Mouse (Mus musculus): ENCODE measurements at regions not wholly inside any gene's neighbourhood (a gene's known extent, or its start where the extent isn't known, plus 50 kb on each side); places are given as distances from the start of the nearest gene placed in this dataset.

GRCm38 (mm10) chr14:76804447-76805150 lies 232.0 kb upstream of the Ccdc122 start:
- Histone ChIP-seq H3K4me3 (ENCODE audit: control insufficient read depth in 1 of 2, insufficient read depth in 1 of 2, low read depth in 1 of 2, low read length in 2 of 2) (no peak overlapping the region), H3K27ac (replicated peaks in 1 of 2; ENCODE audit: control insufficient read depth in 1 of 2, insufficient read depth in 1 of 2, low read depth in 2 of 2, low read length in 2 of 2) (peak overlapping the region; percentile 69 to 71), H3K36me3 (ENCODE audit: control insufficient read depth, insufficient read depth, low read length) (no peaks in the 10 kb centered on the region), H3K9me3 (ENCODE audit: control insufficient read depth, low read length) (0 out of 2 replicates have a peak, but pooled peaks cover 2% of the 10 kb centered on the region), H3K4me1 (ENCODE audit: control insufficient read depth in 2 of 2, insufficient read depth in 2 of 2, low read length in 2 of 2) (peaks cover 8 to 19% of the 10 kb centered on the region in 2 experiments), H3K27me3 (ENCODE audit: control insufficient read depth, insufficient read depth, low read length) (no peaks in the 10 kb centered on the region), H3K9ac (ENCODE audit: low read length) (0 out of 2 replicates have a peak overlapping the region, but pooled peaks have one; percentile 25), H3K4me2 (ENCODE audit: low read length) (no peak overlapping the region)
- ATAC-seq (ENCODE audit: insufficient number of reproducible peaks, insufficient read depth, low FRiP score, low read depth), result 0 out of 2 replicates have a peak, but pooled peaks have one; percentile 47
- 37% methylated on average over 6 of the region's 6 CpGs for WGBS

- Histone ChIP-seq H3K27ac (replicated peaks in 1 of 2; ENCODE audit: control insufficient read depth in 1 of 2, insufficient read depth in 1 of 2, low read depth in 2 of 2, low read length in 2 of 2) (no peak overlapping the region), H3K9ac (ENCODE audit: low read length) (no peak overlapping the region), H3K9me3 (ENCODE audit: control insufficient read depth, low read length) (no peaks in the 10 kb centered on the region), H3K4me1 (ENCODE audit: control insufficient read depth in 2 of 2, insufficient read depth in 2 of 2, low read length in 2 of 2) (peaks cover 14 to 33% of the 10 kb centered on the region in 2 experiments), H3K4me2 (ENCODE audit: low read length) (no peak overlapping the region), H3K27me3 (ENCODE audit: control insufficient read depth, insufficient read depth, low read length) (no peaks in the 10 kb centered on the region), H3K4me3 (ENCODE audit: control insufficient read depth in 1 of 2, insufficient read depth in 1 of 2, low read depth in 1 of 2, low read length in 2 of 2) (no peak overlapping the region), H3K36me3 (ENCODE audit: control insufficient read depth, insufficient read depth, low read length) (no peaks in the 10 kb centered on the region)
- ATAC-seq (ENCODE audit: insufficient number of reproducible peaks, insufficient read depth, low FRiP score, low read depth), result no peak
- 79% methylated on average over 4 of the region's 4 CpGs for WGBS
Observed at GRCm38 (mm10) chr14:76800181-76800580, 236.4 kb upstream of the Ccdc122 start.

GRCm38 (mm10) chr14:76799741-76800140 lies 236.8 kb upstream of the Ccdc122 start:
- peaks cover 12 to 29% of the 10 kb centered on the region in 2 experiments for H3K4me1 ChIP-seq (ENCODE audit: control insufficient read depth in 2 of 2, insufficient read depth in 2 of 2, low read length in 2 of 2)
- H3K36me3 ChIP-seq (ENCODE audit: control insufficient read depth, insufficient read depth, low read length), result no peaks in the 10 kb centered on the region
- no peak overlapping the region for H3K9ac ChIP-seq (ENCODE audit: low read length)
- WGBS, result 59% methylated on average over 6 of the region's 6 CpGs
- no peak for ATAC-seq (ENCODE audit: insufficient number of reproducible peaks, insufficient read depth, low FRiP score, low read depth)
- H3K27ac ChIP-seq (replicated peaks in 1 of 2; ENCODE audit: control insufficient read depth in 1 of 2, insufficient read depth in 1 of 2, low read depth in 2 of 2, low read length in 2 of 2), result no peak overlapping the region
- no peak overlapping the region for H3K4me3 ChIP-seq (ENCODE audit: control insufficient read depth in 1 of 2, insufficient read depth in 1 of 2, low read depth in 1 of 2, low read length in 2 of 2)
- no peaks in the 10 kb centered on the region for H3K9me3 ChIP-seq (ENCODE audit: control insufficient read depth, low read length)
- no peaks in the 10 kb centered on the region for H3K27me3 ChIP-seq (ENCODE audit: control insufficient read depth, insufficient read depth, low read length)
- H3K4me2 ChIP-seq (ENCODE audit: low read length), result no peak overlapping the region

- Histone ChIP-seq H3K9me3 (ENCODE audit: control insufficient read depth, low read length) (no peaks in the 10 kb centered on the region), H3K27ac (replicated peaks in 1 of 2; ENCODE audit: control insufficient read depth in 1 of 2, insufficient read depth in 1 of 2, low read depth in 2 of 2, low read length in 2 of 2) (0 out of 4 replicates have a peak overlapping the region, but pooled peaks of 1 of the 2 experiments have one; percentile 24), H3K4me3 (ENCODE audit: control insufficient read depth in 1 of 2, insufficient read depth in 1 of 2, low read depth in 1 of 2, low read length in 2 of 2) (no peak overlapping the region), H3K27me3 (ENCODE audit: control insufficient read depth, insufficient read depth, low read length) (no peaks in the 10 kb centered on the region; the same call in 1 of the 2 replicates), H3K4me1 (ENCODE audit: control insufficient read depth in 2 of 2, insufficient read depth in 2 of 2, low read length in 2 of 2) (peaks cover 8 to 21% of the 10 kb centered on the region in 2 experiments), H3K36me3 (ENCODE audit: control insufficient read depth, insufficient read depth, low read length) (no peaks in the 10 kb centered on the region), H3K4me2 (ENCODE audit: low read length) (no peak overlapping the region), H3K9ac (ENCODE audit: low read length) (no peak overlapping the region)
- ATAC-seq (ENCODE audit: insufficient number of reproducible peaks, insufficient read depth, low FRiP score, low read depth), result no peak
- WGBS, result 67% methylated on average over 8 of the region's 8 CpGs
Observed at GRCm38 (mm10) chr14:76798925-76799428, 237.6 kb upstream of the Ccdc122 start.

GRCm38 (mm10) chr14:76798488-76798887 lies 238.1 kb upstream of the Ccdc122 start:
- WGBS, result 68% methylated on average over 6 of the region's 6 CpGs
- H3K27ac ChIP-seq (replicated peaks in 1 of 2; ENCODE audit: control insufficient read depth in 1 of 2, insufficient read depth in 1 of 2, low read depth in 2 of 2, low read length in 2 of 2), result 0 out of 4 replicates have a peak overlapping the region, but pooled peaks of 1 of the 2 experiments have one; percentile 24
- H3K4me2 ChIP-seq (ENCODE audit: low read length), result no peak overlapping the region
- no peak overlapping the region for H3K4me3 ChIP-seq (ENCODE audit: control insufficient read depth in 1 of 2, insufficient read depth in 1 of 2, low read depth in 1 of 2, low read length in 2 of 2)
- no peaks in the 10 kb centered on the region for H3K36me3 ChIP-seq (ENCODE audit: control insufficient read depth, insufficient read depth, low read length)
- no peaks in the 10 kb centered on the region for H3K9me3 ChIP-seq (ENCODE audit: control insufficient read depth, low read length)
- no peak for ATAC-seq (ENCODE audit: insufficient number of reproducible peaks, insufficient read depth, low FRiP score, low read depth)
- no peak overlapping the region for H3K9ac ChIP-seq (ENCODE audit: low read length)
- H3K27me3 ChIP-seq (ENCODE audit: control insufficient read depth, insufficient read depth, low read length), result no peaks in the 10 kb centered on the region; the same call in 1 of the 2 replicates
- peaks cover 7 to 20% of the 10 kb centered on the region in 2 experiments; a peak in 3 of 4 replicates for H3K4me1 ChIP-seq (ENCODE audit: control insufficient read depth in 2 of 2, insufficient read depth in 2 of 2, low read length in 2 of 2)

GRCm38 (mm10) chr14:76797518-76797917 lies 239.1 kb upstream of the Ccdc122 start:
- WGBS, result 18% methylated on average over 6 of the region's 6 CpGs
- Histone ChIP-seq H3K27ac (replicated peaks in 1 of 2; ENCODE audit: control insufficient read depth in 1 of 2, insufficient read depth in 1 of 2, low read depth in 2 of 2, low read length in 2 of 2) (no peak overlapping the region), H3K4me3 (ENCODE audit: control insufficient read depth in 1 of 2, insufficient read depth in 1 of 2, low read depth in 1 of 2, low read length in 2 of 2) (no peak overlapping the region), H3K4me1 (ENCODE audit: control insufficient read depth in 2 of 2, insufficient read depth in 2 of 2, low read length in 2 of 2) (peaks cover 7 to 20% of the 10 kb centered on the region in 2 experiments; a peak in 3 of 4 replicates), H3K9ac (ENCODE audit: low read length) (no peak overlapping the region), H3K4me2 (ENCODE audit: low read length) (no peak overlapping the region), H3K9me3 (ENCODE audit: control insufficient read depth, low read length) (no peaks in the 10 kb centered on the region), H3K36me3 (ENCODE audit: control insufficient read depth, insufficient read depth, low read length) (no peaks in the 10 kb centered on the region), H3K27me3 (ENCODE audit: control insufficient read depth, insufficient read depth, low read length) (no peaks in the 10 kb centered on the region; the same call in 1 of the 2 replicates)
- ATAC-seq (ENCODE audit: insufficient number of reproducible peaks, insufficient read depth, low FRiP score, low read depth), result no peak

- H3K4me1 ChIP-seq (ENCODE audit: control insufficient read depth in 2 of 2, insufficient read depth in 2 of 2, low read length in 2 of 2), result peaks cover 13 to 26% of the 10 kb centered on the region in 2 experiments
- H3K9ac ChIP-seq (ENCODE audit: low read length), result no peak overlapping the region
- H3K4me2 ChIP-seq (ENCODE audit: low read length), result no peak overlapping the region
- 42% methylated on average over 6 of the region's 6 CpGs for WGBS
- H3K9me3 ChIP-seq (ENCODE audit: control insufficient read depth, low read length), result no peaks in the 10 kb centered on the region
- no peak overlapping the region for H3K27ac ChIP-seq (replicated peaks in 1 of 2; ENCODE audit: control insufficient read depth in 1 of 2, insufficient read depth in 1 of 2, low read depth in 2 of 2, low read length in 2 of 2)
- no peak for ATAC-seq (ENCODE audit: insufficient number of reproducible peaks, insufficient read depth, low FRiP score, low read depth)
- no peaks in the 10 kb centered on the region; the same call in 1 of the 2 replicates for H3K27me3 ChIP-seq (ENCODE audit: control insufficient read depth, insufficient read depth, low read length)
- no peaks in the 10 kb centered on the region for H3K36me3 ChIP-seq (ENCODE audit: control insufficient read depth, insufficient read depth, low read length)
- no peak overlapping the region for H3K4me3 ChIP-seq (ENCODE audit: control insufficient read depth in 1 of 2, insufficient read depth in 1 of 2, low read depth in 1 of 2, low read length in 2 of 2)
Observed at GRCm38 (mm10) chr14:76791811-76792571, 235.3 kb upstream of the Serp2 start.
